Mouse (Mus musculus) gastrocnemius, postnatal 25 days (tissue): Measurements from ENCODE around the gene Gmds. TPM values are rescaled to one million over a fixed set of nuclear protein-coding genes. Genes with fewer than 3 reads are reported as not detected.

Experiments used
- DNase-seq: peaks from one replicate; pipeline ENCODE4 v3.0.0; 2022
- total RNA-seq, 2 experiments: library from RNA; stranded (reverse); gene quantifications; 1 replicate in 1 of 2; 2 replicates in 1 of 2; pipeline ENCODE4 v1.2.3; 2021

Gmds gene
- total RNA-seq, 2 experiments from 2014 or later = 1.9 to 2.3 TPM

DNA sequence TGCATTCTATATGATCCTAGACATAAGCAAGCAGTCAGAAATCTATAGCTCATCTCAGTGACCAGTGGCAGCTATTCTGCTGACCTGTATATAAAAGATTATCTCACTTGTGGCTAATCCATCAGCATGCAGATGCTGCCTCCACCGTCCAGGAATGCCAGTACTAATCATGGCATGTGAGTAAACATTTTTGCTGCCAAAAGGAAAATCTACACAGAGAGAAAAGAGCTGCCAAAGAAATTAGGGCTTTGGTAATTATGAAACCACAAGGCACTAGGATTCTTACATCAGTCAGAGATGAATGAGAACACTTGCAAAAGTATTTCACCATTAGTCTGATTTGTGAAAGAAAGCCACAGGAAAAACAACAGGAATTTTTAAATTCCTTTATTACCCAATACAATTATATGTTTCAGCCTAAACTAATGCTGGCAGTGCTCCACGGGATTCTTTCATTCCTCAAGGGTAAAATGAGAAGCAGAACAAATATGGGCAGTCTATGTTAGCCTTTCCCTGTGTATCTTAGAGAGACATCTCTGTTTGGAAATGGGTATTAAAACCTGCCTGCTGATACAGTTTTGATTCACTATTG is 71.3 kb downstream of the Gmds start:
- DNase-seq = no peak

DNA sequence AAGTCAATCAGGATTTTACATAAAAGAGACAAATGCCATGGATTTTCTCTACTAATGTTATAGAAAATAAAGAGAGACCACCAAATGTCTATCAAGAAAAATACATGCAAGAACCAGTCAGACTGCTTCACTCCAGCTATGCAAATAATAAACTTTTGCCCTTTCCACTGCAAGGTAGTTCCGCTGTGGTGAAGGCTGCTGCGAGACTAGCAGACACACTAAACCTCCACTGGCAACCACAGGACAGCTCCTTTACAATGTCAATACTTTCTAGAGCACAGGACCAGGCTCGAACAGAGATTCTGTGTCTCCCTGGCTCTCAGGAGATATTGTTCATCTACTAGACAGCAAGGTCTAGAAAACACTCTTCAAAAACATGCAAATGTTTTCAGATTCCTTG is 71.8 kb downstream of the Gmds start:
- DNase-seq = no peak

DNA sequence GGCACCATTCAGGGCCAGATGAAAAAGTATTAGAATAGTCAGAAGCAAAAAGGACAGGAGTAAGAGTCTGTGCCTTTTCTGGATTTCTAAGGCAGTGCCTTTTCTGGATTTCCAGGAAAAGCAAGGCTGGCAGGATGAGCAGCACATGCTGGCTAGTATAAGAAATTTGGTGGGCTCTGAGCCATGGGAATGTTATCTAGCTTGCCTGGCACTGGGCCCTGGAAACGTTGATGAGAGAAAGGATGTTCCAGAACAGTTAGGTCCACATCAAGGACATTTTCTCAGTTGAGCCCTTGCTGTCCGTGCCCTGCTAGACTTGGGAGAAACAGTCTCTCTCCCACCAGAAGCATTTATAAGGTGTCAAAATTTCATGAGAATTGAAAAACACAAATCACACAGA is 82.4 kb downstream of the Gmds start:
- DNase-seq = peak; percentile 6

GRCm38 (mm10) chr13:32252276-32252675 is 86.3 kb downstream of the Gmds start:
- no peak for DNase-seq

DNA sequence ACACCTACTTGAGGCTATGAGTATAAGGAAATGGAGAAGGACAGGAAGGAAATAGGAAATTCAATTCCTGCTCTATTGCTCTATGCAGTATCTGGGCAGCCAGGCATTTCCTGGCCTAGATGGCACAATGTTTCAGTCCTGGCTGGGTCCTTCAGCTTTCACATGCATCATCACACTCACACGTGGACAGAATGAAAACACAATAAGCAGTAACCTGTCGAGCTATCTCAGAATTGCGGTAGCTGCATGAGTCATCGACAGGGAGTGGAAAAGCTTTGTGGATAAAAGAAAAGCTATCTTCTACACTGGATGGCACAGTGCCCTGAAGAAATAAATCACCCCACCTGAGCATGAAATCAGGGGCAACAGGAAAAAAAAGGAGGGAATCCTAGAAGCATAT is 96.3 kb downstream of the Gmds start:
- DNase-seq = no peak

DNA sequence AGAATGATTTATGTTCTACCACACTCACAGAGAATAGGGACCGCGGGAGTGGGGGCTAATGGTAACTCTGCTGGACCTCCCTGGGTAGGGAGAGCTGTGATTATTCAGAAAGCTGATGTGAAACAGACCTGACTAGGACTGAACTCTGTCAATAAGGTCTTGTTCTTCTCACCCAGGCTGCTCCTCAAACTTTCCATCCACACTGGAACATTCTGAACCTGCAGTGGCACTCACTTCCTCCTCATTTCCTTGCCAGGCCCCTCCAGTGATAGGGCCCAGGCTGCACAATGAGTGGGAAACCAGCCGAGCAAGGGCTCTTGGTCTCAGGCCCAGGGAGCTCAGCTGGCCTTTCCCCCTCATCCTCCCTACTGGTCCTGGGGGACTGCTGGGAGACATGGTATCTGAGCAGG is 102.3 kb downstream of the Gmds start:
- DNase-seq = peak; percentile 63

- no peak for DNase-seq
These were observed 103.5 kb downstream of the Gmds start for GRCm38 (mm10) chr13:32235046-32235445.

GRCm38 (mm10) chr13:32234019-32234418 is 104.5 kb downstream of the Gmds start:
- no peak for DNase-seq

DNA sequence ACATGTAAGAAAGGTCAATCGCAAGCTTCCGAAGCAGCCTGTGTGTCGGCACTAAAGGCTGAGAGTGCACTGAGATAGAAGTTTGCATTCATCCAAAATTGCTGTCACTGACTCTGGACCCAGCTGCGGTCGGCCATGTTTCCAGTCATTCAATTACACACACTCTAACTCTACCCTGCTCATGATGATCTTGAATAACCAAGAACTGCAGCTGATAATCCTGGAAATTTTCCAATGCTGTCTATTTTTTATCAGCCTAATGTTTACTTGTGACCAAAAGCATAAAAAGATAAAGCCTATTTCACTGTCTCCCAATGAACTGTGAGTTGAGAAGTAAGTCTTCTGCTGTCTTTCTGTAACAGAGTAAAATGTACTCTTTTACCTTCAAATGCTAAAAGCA is 106.1 kb downstream of the Gmds start:
- DNase-seq = no peak

DNA sequence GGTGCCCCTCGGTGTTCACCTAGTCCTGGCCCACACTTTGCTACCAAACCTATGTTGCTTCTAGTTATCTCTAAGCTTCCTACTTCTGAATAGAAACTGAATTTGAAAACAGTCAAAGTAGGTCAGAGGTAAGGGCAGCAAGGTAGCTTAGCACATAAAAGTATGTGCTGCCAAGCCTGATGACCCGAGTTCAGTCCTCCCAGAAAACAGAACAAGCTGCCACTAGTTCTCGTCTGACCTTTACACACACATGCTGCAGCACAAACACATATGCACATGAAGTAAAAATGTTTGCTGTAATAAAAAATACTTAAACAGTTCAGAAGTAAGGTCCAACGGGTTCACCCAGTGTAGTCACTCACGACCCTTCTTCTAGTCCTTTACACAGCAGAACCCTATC is 106.6 kb downstream of the Gmds start:
- DNase-seq = no peak

- DNase-seq = no peak
These were observed 110.5 kb downstream of the Gmds start for GRCm38 (mm10) chr13:32227874-32228562.

DNA sequence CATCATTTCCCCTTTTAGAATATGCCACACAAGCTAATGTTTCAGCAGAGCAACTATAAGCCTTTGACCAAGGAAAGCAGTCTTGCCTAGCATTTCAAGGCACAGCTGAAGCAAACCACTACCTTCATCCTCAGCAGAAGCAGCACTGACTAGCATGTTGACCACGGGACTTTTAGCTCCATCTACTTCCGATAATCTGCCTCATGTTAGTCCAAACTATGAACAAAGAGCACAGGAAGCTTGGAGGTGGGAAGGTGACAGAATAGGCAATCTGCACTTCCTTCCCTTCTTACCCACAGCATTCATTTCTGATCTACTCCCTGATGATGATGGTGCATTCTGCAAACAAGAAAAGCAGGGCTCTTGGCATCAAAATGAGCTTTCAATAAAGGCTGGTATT is 120.9 kb downstream of the Gmds start:
- no peak for DNase-seq

GRCm38 (mm10) chr13:32213702-32214452 is 124.7 kb downstream of the Gmds start:
- no peak for DNase-seq

DNA sequence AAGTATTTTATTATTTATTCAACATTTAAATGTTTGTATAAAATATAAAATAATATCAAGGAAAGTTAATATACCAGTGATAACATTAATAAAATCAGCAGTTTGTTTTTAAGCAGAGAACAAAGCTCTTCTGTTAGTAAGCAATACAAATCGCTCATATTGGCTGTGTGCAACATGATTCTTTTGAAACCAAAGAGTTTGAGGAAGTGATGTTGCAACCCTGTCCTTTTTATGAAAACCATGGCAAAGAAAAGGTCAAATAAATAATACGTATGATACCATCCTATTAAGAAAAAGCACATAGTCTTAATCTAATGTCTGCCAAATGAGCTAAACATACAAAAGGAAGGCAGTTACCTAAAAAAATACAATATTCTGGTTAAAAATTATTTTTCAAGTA is 126.4 kb downstream of the Gmds start:
- DNase-seq = no peak

- no peak for DNase-seq
These were observed 131.2 kb downstream of the Gmds start for GRCm38 (mm10) chr13:32207172-32207908.

- no peak for DNase-seq
These were observed 158.6 kb downstream of the Gmds start for GRCm38 (mm10) chr13:32179906-32180305.

DNA sequence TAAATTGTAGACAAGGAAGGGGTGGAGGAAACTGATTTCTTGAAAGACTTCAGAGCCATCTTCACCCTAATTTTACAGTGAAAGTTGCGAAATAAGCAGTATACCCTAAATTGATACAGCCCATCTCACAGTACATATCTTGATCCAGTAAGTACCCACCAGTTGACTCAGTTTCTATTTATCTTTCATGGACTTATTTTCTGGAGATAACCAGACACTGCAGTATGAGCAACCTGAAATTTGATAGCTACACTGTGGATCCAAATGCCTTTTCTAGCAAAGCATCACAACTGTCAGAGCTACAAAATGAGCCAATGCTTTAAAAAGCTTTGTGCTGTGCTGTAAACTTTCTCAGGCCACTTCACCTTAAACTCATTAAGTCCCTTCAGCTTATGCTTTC is 159.9 kb downstream of the Gmds start:
- DNase-seq = no peak

GRCm38 (mm10) chr13:32177852-32178453 is 160.6 kb downstream of the Gmds start:
- no peak for DNase-seq

DNA sequence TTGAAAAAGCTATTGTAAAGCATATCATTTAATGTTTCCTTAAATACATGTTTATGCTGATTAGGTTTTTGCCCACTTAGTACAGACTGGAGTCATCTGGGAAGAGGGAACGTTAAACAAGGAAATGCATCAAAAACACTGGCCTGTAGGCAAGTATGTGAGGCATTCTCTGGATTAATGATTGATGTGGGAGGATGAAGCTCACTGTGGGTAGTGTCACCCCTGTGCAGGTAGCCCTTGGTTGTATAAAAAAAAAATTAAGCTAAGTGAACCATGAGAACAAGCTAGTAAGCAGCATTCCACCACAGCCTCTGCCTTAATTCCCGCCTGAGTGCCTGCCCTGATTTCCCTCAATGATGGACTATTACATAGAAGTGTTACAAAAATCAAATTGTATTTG is 163.5 kb downstream of the Gmds start:
- no peak for DNase-seq

- DNase-seq = no peak
These were observed 169.4 kb downstream of the Gmds start for GRCm38 (mm10) chr13:32169173-32169572.

- no peak for DNase-seq
These were observed 170.7 kb downstream of the Gmds start for GRCm38 (mm10) chr13:32167806-32168205.

GRCm38 (mm10) chr13:32165581-32165980 is 173.0 kb downstream of the Gmds start:
- DNase-seq = no peak
